Mouse (Mus musculus): ENCODE results near the gene Tpgs1. TPM values are rescaled to one million over a fixed set of nuclear protein-coding genes. Genes with fewer than 3 reads are reported as not detected.

The Tpgs1 gene
- polyA plus RNA-seq, 1 experiment from 2014 or later, result 62.4 TPM

DNA sequence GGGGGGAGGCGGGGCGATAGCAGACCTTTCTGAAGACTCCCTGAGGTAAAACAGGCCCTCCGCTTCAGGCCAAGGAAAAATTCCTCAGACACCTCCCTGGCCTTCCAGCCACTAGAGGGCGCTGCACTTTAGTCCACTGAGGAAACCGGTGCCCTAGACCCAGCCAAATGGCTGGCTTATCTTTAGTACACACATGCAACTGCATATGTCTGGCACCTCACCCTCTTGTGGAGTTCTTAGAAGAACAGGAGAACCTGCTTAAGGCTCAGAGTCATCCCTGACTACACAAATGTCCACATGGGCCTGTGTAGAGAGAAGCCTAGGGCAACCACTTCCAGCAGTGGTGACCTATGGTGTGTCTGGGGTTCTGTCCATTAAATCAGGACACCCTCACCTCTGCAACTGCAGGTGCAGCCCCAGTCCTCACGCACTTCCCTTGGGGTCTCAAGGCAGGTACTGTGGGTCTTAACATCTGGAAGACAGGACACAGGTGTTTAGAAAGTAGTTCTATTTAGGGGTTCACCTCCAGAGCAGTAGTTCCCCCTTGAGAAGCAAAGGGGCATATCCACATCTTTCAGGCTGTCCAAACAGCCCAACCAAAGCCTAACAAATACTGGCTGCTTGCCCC is 43.4 kb downstream of the Tpgs1 start:
- no peak for DNase-seq (ENCODE audit: low read depth, low spot score)
- ChIA-PET POLR2A (no interaction called here), CTCF (interaction anchor here (0.7 to 1.0 kb wide), 2 partner anchors 11 to 21 kb away, joined by 3 read pairs; no protein-coding TSS in a partner anchor)
- no peak for TF ChIP-seq CTCF (IDR thresholded peaks at IDR 0.05)
- no peak for ATAC-seq
- H3K27me3 ChIP-seq, result no peaks in the 10 kb centered on the region
- in situ Hi-C loops (cut with MboI; ENCODE audit: low pct_unique_long_range_greater_than_20kb), result no loop called here

DNA sequence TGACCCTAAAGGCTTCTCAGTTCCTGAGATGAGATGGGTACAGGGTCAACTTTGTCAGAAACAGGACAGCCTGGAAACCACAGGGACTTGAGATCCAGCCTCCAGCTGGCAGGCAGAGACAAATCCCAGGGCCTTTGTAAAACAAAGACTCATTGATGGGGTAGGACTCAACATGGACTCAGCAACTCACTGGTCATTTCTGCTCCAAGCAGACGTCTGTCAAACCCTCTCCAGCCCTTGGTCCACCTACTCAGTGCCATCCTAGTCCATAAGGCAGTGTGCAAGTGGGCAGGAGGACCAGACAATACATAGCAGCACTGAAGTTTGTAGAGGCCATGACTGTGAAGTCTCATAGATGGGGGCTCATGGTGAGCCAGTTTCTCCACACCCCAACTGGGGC is 44.0 kb downstream of the Tpgs1 start:
- in situ Hi-C loops (cut with MboI; ENCODE audit: low pct_unique_long_range_greater_than_20kb), result no loop called here
- ATAC-seq (no peak), DNase-seq (ENCODE audit: low read depth, low spot score) (no peak)
- no peaks in the 10 kb centered on the region for H3K27me3 ChIP-seq
- POLR2A ChIA-PET, result no interaction called here
- no peak for TF ChIP-seq CTCF (IDR thresholded peaks at IDR 0.05)
- CTCF ChIA-PET, result no interaction called here

DNA sequence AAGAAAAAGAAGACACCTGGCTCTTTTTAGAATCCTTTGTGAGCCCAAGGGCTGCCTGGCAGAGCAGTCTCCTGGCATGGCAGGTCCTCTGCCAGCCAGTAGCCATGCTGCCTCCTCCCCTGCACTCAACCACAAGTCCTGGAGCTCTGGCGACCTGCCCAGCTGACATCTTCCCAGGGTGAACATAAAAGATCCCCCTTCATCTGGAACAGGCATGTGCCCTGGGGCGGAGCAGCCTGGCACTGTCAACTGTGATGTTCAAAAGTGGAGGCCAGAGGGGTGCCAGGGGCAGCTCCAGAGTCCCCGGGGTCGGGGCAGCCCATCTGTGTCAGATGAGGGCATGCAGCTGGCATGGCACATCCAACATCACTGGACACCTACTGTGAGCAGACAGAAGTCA is 45.8 kb downstream of the Tpgs1 start:
- no peaks in the 10 kb centered on the region for H3K27me3 ChIP-seq
- ChIA-PET CTCF (no interaction called here), POLR2A (interaction anchor here (1.3 to 2.2 kb wide), 4 partner anchors 9 to 50 kb away, joined by 3 to 9 read pairs (median 4); partner anchors contain the start of gene Bsg)
- DNase-seq (ENCODE audit: low read depth, low spot score) (no peak), ATAC-seq (no peak)
- in situ Hi-C loops (cut with MboI; ENCODE audit: low pct_unique_long_range_greater_than_20kb), result no loop called here
- no peak for TF ChIP-seq CTCF (IDR thresholded peaks at IDR 0.05)

DNA sequence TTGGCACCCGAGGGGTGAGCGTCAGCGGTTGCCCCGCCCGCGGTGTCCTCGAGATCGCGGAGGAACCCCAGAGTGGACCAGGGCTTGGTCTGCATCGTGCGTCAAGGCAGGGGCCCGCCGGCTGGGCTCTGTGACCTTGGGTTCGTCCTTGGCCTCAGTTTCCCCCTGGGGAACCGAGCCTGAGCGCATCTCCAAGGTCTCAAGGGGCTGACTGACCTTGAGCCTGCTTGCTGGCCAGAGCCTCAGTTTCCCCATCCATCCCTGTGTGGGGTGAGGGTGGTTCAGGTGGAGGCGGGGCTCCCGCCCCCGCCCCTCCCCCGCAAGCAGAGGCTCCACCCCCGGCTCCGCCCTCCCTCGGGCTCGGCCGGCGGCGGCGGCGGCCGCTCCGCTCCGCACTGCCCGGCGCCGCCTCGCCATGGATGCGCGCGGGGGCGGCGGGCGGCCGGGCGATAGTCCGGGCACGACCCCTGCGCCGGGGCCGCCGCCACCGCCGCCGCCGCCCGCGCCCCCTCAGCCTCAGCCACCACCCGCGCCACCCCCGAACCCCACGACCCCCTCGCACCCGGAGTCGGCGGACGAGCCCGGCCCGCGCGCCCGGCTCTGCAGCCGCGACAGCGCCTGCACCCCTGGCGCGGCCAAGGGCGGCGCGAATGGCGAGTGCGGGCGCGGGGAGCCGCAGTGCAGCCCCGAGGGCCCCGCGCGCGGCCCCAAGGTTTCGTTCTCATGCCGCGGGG is 47.3 kb downstream of the Tpgs1 start, which contains the start of gene Hcn2:
Hcn2 (plus strand) TSS at position 381 of the 734 bp plus-strand sequence.
- ChIA-PET CTCF (no interaction called here), POLR2A (no interaction called here)
- TF ChIP-seq CTCF (IDR thresholded peaks at IDR 0.05), result no peak
- in situ Hi-C loops (cut with MboI; ENCODE audit: low pct_unique_long_range_greater_than_20kb), result no loop called here
- DNase-seq (ENCODE audit: low read depth, low spot score), result no peak
- no peaks in the 10 kb centered on the region for H3K27me3 ChIP-seq
- peak; percentile 35 for ATAC-seq

DNA sequence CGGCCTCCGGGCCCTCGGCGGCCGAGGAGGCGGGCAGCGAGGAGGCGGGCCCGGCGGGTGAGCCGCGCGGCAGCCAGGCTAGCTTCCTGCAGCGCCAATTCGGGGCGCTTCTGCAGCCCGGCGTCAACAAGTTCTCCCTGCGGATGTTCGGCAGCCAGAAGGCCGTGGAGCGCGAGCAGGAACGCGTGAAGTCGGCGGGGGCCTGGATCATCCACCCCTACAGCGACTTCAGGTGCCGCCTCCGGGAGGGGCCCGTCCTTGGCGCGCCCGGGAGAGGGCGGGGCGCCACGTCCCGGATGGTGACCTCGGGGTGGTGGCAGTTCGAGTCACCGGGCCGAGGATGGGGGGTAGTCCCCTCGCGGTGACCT is 47.8 kb downstream of the Tpgs1 start:
- TF ChIP-seq CTCF (IDR thresholded peaks at IDR 0.05), result no peak
- DNase-seq (ENCODE audit: low read depth, low spot score) (no peak), ATAC-seq (peak; percentile 22)
- no peaks in the 10 kb centered on the region for H3K27me3 ChIP-seq
- POLR2A ChIA-PET, result no interaction called here
- in situ Hi-C loops (cut with MboI; ENCODE audit: low pct_unique_long_range_greater_than_20kb), result no loop called here
- CTCF ChIA-PET, result no interaction called here

DNA sequence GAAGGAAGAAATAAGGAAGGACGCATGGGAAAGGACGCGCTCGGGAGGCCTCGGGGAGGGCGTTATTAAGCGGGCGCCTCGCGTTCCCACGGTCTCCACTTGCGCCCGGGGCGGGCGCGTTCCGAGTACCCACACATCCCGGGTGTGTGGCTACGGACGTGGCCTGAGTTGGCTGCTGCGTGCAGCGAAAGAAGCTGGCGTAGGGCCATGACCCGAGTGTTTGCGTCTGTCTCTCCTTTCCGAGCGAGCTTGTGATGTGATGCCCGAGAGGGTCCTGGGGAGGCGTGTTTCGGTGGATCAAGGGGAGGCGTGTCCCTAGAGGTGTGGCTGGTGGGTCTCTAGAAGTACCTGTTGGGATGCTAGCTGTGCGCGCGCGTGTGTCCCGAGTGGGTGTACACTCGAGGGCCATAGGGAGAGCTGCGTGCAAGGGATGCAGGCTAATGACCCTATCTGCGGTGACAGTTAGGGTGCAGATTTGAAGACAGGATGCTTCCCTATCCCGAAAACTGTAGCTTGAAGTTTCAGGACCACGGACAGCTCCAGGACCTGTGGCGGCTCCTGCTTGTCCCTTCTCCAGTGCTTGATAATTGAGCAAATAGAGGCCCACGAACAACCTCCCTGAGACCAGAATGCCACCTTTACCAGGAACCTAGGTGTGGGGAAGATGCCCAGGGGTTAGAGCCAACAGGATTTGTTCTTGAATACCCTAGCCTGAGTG is 48.6 kb downstream of the Tpgs1 start:
- no peaks in the 10 kb centered on the region for H3K27me3 ChIP-seq
- in situ Hi-C loops (cut with MboI; ENCODE audit: low pct_unique_long_range_greater_than_20kb), result no loop called here
- CTCF ChIA-PET, result interaction anchor here (1.5 kb wide), 1 partner anchor 8 kb away, joined by 3 read pairs; no protein-coding TSS in a partner anchor
- POLR2A ChIA-PET, result interaction anchor here (0.7 kb wide), 1 partner anchor 14 kb away, joined by 3 read pairs; the partner anchor contains the start of gene Bsg
- no peak for TF ChIP-seq CTCF (IDR thresholded peaks at IDR 0.05)
- DNase-seq (ENCODE audit: low read depth, low spot score) (no peak), ATAC-seq (no peak)

DNA sequence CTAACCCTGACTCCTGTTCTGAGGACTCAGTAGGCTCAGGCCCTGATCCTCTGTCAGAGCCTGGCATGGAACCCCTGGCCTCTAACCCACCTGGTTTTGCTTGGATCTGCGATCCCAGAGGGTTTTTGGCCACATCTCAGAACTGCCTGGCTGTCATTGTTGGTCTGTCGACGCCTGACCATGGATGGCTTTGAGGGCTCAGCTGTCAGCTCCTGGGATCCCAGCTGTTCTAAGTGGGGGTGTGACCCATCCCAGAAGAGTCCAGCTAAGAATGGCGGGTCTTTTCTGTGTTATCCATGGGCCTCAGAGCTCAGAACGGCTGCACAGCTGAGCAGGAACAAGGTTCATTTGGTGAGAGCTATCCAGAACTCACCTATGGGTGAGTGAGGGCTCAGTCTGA is 51.9 kb downstream of the Tpgs1 start:
- ChIA-PET POLR2A (no interaction called here), CTCF (no interaction called here)
- DNase-seq (ENCODE audit: low read depth, low spot score) (no peak), ATAC-seq (no peak)
- in situ Hi-C loops (cut with MboI; ENCODE audit: low pct_unique_long_range_greater_than_20kb), result no loop called here
- H3K27me3 ChIP-seq, result no peaks in the 10 kb centered on the region
- no peak for TF ChIP-seq CTCF (IDR thresholded peaks at IDR 0.05)

DNA sequence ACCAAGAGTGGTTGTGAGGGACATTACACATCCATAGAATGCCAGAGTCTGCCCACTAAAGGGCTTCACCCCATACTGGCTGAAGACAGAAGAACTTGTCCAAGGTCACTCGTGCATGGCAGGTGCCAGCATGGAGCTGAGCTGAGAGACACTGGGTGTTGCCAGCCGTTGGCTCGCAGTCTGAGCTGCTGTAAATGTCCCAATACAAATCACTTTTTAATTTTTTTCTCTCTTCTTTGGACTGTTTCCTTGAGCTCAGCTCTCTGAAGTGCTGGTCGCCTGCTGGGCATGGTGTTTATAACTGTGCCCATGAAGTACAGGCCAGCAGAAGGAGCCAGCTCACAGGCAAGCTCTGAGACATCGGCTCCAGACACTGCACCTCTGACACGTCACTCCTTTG is 53.9 kb downstream of the Tpgs1 start:
- TF ChIP-seq CTCF (IDR thresholded peaks at IDR 0.05), result no peak
- POLR2A ChIA-PET, result no interaction called here
- no peaks in the 10 kb centered on the region for H3K27me3 ChIP-seq
- CTCF ChIA-PET, result interaction anchor here (0.8 to 1.4 kb wide), 2 partner anchors 11 to 13 kb away, joined by 3 read pairs; no protein-coding TSS in a partner anchor
- DNase-seq (ENCODE audit: low read depth, low spot score) (no peak), ATAC-seq (no peak)
- in situ Hi-C loops (cut with MboI; ENCODE audit: low pct_unique_long_range_greater_than_20kb), result no loop called here

DNA sequence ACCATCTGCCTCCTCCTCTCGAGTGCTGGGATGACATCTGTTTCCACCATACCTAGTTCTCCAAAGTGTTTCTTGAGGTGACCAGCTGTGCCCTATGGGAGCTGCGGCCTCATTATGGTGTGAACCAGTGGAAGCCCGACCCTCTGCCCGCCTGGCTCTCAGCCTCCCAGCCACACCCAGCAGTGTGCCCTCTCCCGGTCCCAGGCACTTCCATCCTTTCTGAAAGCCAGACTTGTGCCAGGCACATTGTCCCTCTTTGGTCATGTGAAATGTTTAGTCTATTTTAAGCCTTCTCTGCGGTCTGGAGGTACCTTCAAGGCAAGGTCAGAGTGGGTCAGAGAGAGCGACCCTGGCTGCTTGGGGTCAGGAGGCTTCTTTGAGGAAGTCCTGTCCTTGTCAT is 54.5 kb downstream of the Tpgs1 start:
- CTCF ChIA-PET, result interaction anchor here (0.8 to 1.4 kb wide), 2 partner anchors 12 kb away, joined by 3 read pairs; no protein-coding TSS in a partner anchor
- no peaks in the 10 kb centered on the region for H3K27me3 ChIP-seq
- in situ Hi-C loops (cut with MboI; ENCODE audit: low pct_unique_long_range_greater_than_20kb), result no loop called here
- DNase-seq (ENCODE audit: low read depth, low spot score) (no peak), ATAC-seq (no peak)
- POLR2A ChIA-PET, result no interaction called here
- TF ChIP-seq CTCF (IDR thresholded peaks at IDR 0.05), result no peak

Other genes with a start within 250 kb of the Tpgs1 start
- not detected for gene Vmn2r83, start 200.6 kb upstream of the Tpgs1 start, polyA plus RNA-seq (2021)
- 48.1 TPM for gene Plpp2, start 135.6 kb upstream of the Tpgs1 start, polyA plus RNA-seq (2021)
- gene Mier2, start 114.2 kb upstream of the Tpgs1 start, polyA plus RNA-seq (2021), result 38.6 TPM
- not detected for gene Theg, start 82.0 kb upstream of the Tpgs1 start, polyA plus RNA-seq (2021)
- gene C2cd4c, start 55.3 kb upstream of the Tpgs1 start, polyA plus RNA-seq (2021), result not detected
- gene Shc2, start 31.5 kb upstream of the Tpgs1 start, polyA plus RNA-seq (2021), result 0.04 TPM
- gene Odf3l2, start 23.6 kb upstream of the Tpgs1 start, polyA plus RNA-seq (2021), result not detected
- gene Madcam1, start 4.8 kb upstream of the Tpgs1 start, polyA plus RNA-seq (2021), result not detected
- 72.2 TPM for gene Cdc34, start 12.8 kb downstream of the Tpgs1 start, polyA plus RNA-seq (2021)
- 0.47 TPM for gene Gzmm, start 19.7 kb downstream of the Tpgs1 start, polyA plus RNA-seq (2021)
- gene Bsg, start 35.1 kb downstream of the Tpgs1 start, polyA plus RNA-seq (2021), result 1,052 TPM
- 15.4 TPM for gene Hcn2, start 47.3 kb downstream of the Tpgs1 start, polyA plus RNA-seq (2021)
- gene Polrmt, start 77.2 kb downstream of the Tpgs1 start, polyA plus RNA-seq (2021), result 44.6 TPM
- 0.63 TPM for gene Fgf22, start 85.7 kb downstream of the Tpgs1 start, polyA plus RNA-seq (2021)
- 58.5 TPM for gene Rnf126, start 97.6 kb downstream of the Tpgs1 start, polyA plus RNA-seq (2021)
- 2.3 TPM for gene Fstl3, start 107.9 kb downstream of the Tpgs1 start, polyA plus RNA-seq (2021)
- gene Prss57, start 121.6 kb downstream of the Tpgs1 start, polyA plus RNA-seq (2021), result not detected
- 141 TPM for gene Palm, start 124.2 kb downstream of the Tpgs1 start, polyA plus RNA-seq (2021)
- 0.17 TPM for gene Misp, start 151.6 kb downstream of the Tpgs1 start, polyA plus RNA-seq (2021)
- 349 TPM for gene Ptbp1, start 185.1 kb downstream of the Tpgs1 start, polyA plus RNA-seq (2021)
- gene Prtn3, start 205.1 kb downstream of the Tpgs1 start, polyA plus RNA-seq (2021), result 7.5 TPM
- gene Plppr3, start 205.3 kb downstream of the Tpgs1 start, polyA plus RNA-seq (2021), result 34.6 TPM
- gene Elane, start 216.9 kb downstream of the Tpgs1 start, polyA plus RNA-seq (2021), result not detected
- gene Cfd, start 221.5 kb downstream of the Tpgs1 start, polyA plus RNA-seq (2021), result not detected
- 27.1 TPM for gene Med16, start 239.6 kb downstream of the Tpgs1 start, polyA plus RNA-seq (2021)
- gene Gm26602, start 241.5 kb downstream of the Tpgs1 start, polyA plus RNA-seq (2021), result not detected
- 2.1 TPM for gene Kiss1r, start 247.6 kb downstream of the Tpgs1 start, polyA plus RNA-seq (2021)